Mouse (Mus musculus): ENCODE results near the gene Tspan12. TPM values are rescaled to one million over a fixed set of nuclear protein-coding genes. Genes with fewer than 3 reads are reported as not detected.

Tspan12 gene
- polyA plus RNA-seq, 1 experiment from 2014 or later = 73.1 TPM

GRCm38 (mm10) chr6:21747536-21747935, 104.8 kb downstream of the Tspan12 start:
- H3K4me1 ChIP-seq = no peaks in the 10 kb centered on the region
- H3K27me3 ChIP-seq (replicated peaks) = no peaks in the 10 kb centered on the region
- no peak overlapping the region for H3K9ac ChIP-seq
- no peak overlapping the region for H3K27ac ChIP-seq
- H3K36me3 ChIP-seq = no peaks in the 10 kb centered on the region
- whole genome bisulfite sequencing = 70% methylated on average over 1 of the region's 1 CpGs
- no peaks in the 10 kb centered on the region for H3K9me3 ChIP-seq
- no peak for ATAC-seq (ENCODE audit: insufficient read depth, low FRiP score, low read depth)
- no peak overlapping the region for H3K4me2 ChIP-seq
- H3K4me3 ChIP-seq (replicated peaks) = no peak overlapping the region

- 63% methylated on average over 3 of the region's 3 CpGs for WGBS
- no peak overlapping the region for H3K9ac ChIP-seq
- no peak overlapping the region for H3K27ac ChIP-seq
- H3K36me3 ChIP-seq = no peaks in the 10 kb centered on the region
- no peaks in the 10 kb centered on the region for H3K4me1 ChIP-seq
- H3K4me3 ChIP-seq (replicated peaks) = no peak overlapping the region
- H3K9me3 ChIP-seq = no peaks in the 10 kb centered on the region
- no peaks in the 10 kb centered on the region for H3K27me3 ChIP-seq (replicated peaks)
- H3K4me2 ChIP-seq = no peak overlapping the region
- ATAC-seq (ENCODE audit: insufficient read depth, low FRiP score, low read depth) = no peak
Observed at GRCm38 (mm10) chr6:21744615-21745266, 107.6 kb downstream of the Tspan12 start.

- no peak for ATAC-seq (ENCODE audit: insufficient read depth, low FRiP score, low read depth)
- H3K4me1 ChIP-seq = no peaks in the 10 kb centered on the region
- H3K27ac ChIP-seq = no peak overlapping the region
- H3K4me2 ChIP-seq = no peak overlapping the region
- H3K9ac ChIP-seq = no peak overlapping the region
- no peak overlapping the region for H3K4me3 ChIP-seq (replicated peaks)
- no peaks in the 10 kb centered on the region for H3K9me3 ChIP-seq
- H3K36me3 ChIP-seq = no peaks in the 10 kb centered on the region
- no peaks in the 10 kb centered on the region for H3K27me3 ChIP-seq (replicated peaks)
- 49% methylated on average over 2 of the region's 2 CpGs for whole genome bisulfite sequencing
Observed at GRCm38 (mm10) chr6:21740606-21741005, 111.7 kb downstream of the Tspan12 start.

- Histone ChIP-seq H3K4me3 (replicated peaks) (no peak overlapping the region), H3K9ac (no peak overlapping the region), H3K4me2 (no peak overlapping the region), H3K27me3 (replicated peaks) (no peaks in the 10 kb centered on the region), H3K27ac (no peak overlapping the region), H3K36me3 (no peaks in the 10 kb centered on the region), H3K9me3 (no peaks in the 10 kb centered on the region), H3K4me1 (no peaks in the 10 kb centered on the region)
- no peak for ATAC-seq (ENCODE audit: insufficient read depth, low FRiP score, low read depth)
- WGBS = 70% methylated on average over 10 of the region's 10 CpGs
Observed at GRCm38 (mm10) chr6:21722238-21722637, 130.1 kb downstream of the Tspan12 start.

Other genes starting within 250 kb of the Tspan12 start
- gene Ing3, start 97.1 kb upstream of the Tspan12 start, polyA plus RNA-seq (2015; fragmentation: Nextera tagmentation; extraction: Ambion mirVana) = 42.5 and 44.3 TPM in 2 replicates
- 20.4 and 26.9 TPM in 2 replicates for gene Cped1, start 133.4 kb upstream of the Tspan12 start, polyA plus RNA-seq (2015; fragmentation: Nextera tagmentation; extraction: Ambion mirVana)